Mouse (Mus musculus) forebrain, embryonic 10.5 days (tissue): ENCODE measurements around the gene Rbm17. TPM values are rescaled to one million over a fixed set of nuclear protein-coding genes. Genes with fewer than 3 reads are reported as not detected.
A peak's percentile ranks its signal among the peaks of the same experiment; 100 is the strongest.
"Not testable (repeated sequence)": the region's sequence is repeated elsewhere in the genome, so short reads cannot be mapped to it uniquely, and the experiment has no call there.

ENCODE experiments used
- DNase-seq: peaks from one replicate; pipeline ENCODE4 v3.0.0-alpha.2; 2017; ENCODE audit warnings: low spot score; ENCODE audit errors: extremely low spot score
- H3K27ac ChIP-seq: fragments of 300-500 bp; sonication (generic); 2 replicates; pipeline ENCODE4 v1.5.1; 2016; ENCODE audit warnings: mild to moderate bottlenecking
- H3K27me3 ChIP-seq: fragments of 300-500 bp; sonication (generic); 2 replicates; pipeline ENCODE4 v1.6.1; 2016; ENCODE audit warnings: mild to moderate bottlenecking; ENCODE audit not compliant: poor library complexity, severe bottlenecking
- H3K36me3 ChIP-seq: fragments of 300-500 bp; sonication (generic); replicated peaks from 2 replicates; pipeline ENCODE4 v1.6.1; 2016; ENCODE audit warnings: mild to moderate bottlenecking, moderate library complexity
- H3K4me1 ChIP-seq: fragments of 300-500 bp; sonication (generic); 2 replicates; pipeline ENCODE4 v1.6.1; 2016
- H3K4me3 ChIP-seq: fragments of 300-500 bp; sonication (generic); 2 replicates; pipeline ENCODE4 v1.5.1; 2016; ENCODE audit warnings: mild to moderate bottlenecking, moderate library complexity
- H3K9me3 ChIP-seq: fragments of 300-500 bp; sonication (generic); 2 replicates; pipeline ENCODE4 v1.6.1; 2016; ENCODE audit warnings: mild to moderate bottlenecking, moderate library complexity
- WGBS: fragments of 180-500 bp; shearing (Covaris S2); methylation state at CpG from one replicate; pipeline ENCODE4 v1.1.7; 2016; 5-methylcytosine and 5-hydroxymethylcytosine counted together
- polyA plus RNA-seq: library from polyadenylated mRNA; unstranded; fragments of >200 nt; fragmentation: Nextera tagmentation; extraction: Ambion mirVana; gene quantifications from 2 replicates; pipeline ENCODE4 v1.2.1, GENCODE M21; 2016

Gene Rbm17
- polyA plus RNA-seq, 1 experiment from 2014 or later, result 203 TPM

DNA sequence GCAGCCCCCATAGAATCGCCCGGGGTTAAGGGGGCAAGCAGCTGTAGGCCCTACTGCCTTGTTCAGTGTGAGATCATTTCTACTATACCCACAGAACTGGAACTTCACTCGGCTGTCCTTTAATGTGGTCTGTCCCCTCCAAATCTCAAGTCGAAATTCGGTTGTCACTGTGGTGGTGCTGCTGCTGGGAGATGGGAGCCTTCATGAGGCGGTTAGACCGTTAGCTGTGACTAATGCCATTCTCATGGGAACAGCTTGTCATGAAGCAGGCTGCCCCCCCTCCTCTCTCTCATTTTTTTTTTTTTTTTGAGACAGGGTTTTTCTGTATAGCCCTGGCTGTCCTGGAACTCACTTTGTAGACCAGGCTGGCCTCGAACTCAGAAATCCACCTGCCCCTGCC lies 19.2 kb upstream of the Rbm17 start:
- Histone ChIP-seq H3K4me1 (no peaks in the 10 kb centered on the region), H3K27me3 (no peaks in the 10 kb centered on the region), H3K9me3 (no peaks in the 10 kb centered on the region), H3K36me3 (no peaks in the 10 kb centered on the region), H3K27ac (no peak overlapping the region), H3K4me3 (no peak overlapping the region)
- 93% methylated on average over 8 of the region's 8 CpGs for WGBS
- no peak for DNase-seq

DNA sequence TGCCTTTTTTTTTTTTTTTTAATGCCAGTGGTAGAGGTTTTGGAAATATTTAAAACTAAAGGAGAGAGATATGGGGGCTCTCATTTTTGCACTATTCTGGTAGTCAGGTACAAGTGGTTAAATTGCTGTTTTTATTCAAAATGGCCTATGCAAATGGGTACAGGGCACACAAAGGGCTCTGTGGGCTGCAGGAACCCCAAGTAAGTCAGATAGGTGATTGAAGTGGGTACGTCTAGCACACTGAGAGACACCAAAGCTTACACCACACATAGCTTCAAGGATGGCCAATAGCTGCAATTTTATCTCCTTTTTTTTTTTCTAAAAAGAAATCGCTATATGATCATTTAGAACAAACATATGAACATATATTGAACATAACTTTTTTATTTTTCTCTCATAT lies 15.6 kb upstream of the Rbm17 start:
- DNase-seq, result no peak
- Histone ChIP-seq H3K36me3 (no peaks in the 10 kb centered on the region), H3K27me3 (no peaks in the 10 kb centered on the region), H3K27ac (no peak overlapping the region), H3K4me1 (no peaks in the 10 kb centered on the region), H3K4me3 (no peak overlapping the region), H3K9me3 (no peaks in the 10 kb centered on the region; the same call in 1 of the 2 replicates)
- 82% methylated on average over 2 of the region's 2 CpGs for WGBS

DNA sequence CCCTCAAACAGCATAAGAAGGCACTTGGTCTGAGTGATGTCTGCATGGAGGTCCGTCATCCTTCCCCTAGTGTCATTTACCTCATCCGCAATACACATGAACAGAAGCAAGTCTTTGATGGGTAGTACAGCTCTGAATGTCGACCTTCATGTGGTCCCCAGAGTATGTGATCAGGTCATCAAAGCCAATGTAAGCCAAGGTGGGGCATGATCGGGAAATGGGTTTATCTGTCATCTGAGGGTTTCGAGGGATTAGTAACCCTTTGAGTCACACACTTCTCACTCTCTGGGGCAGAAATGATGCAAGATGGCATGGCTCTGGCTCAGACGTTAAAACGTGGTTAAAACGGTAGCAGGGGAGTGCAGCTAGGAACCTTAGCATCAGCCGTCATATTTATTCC lies 12.9 kb upstream of the Rbm17 start:
- DNase-seq, result no peak
- no peaks in the 10 kb centered on the region for H3K4me1 ChIP-seq
- no peaks in the 10 kb centered on the region; the same call in 1 of the 2 replicates for H3K9me3 ChIP-seq
- no peak overlapping the region for H3K27ac ChIP-seq
- no peaks in the 10 kb centered on the region for H3K27me3 ChIP-seq
- WGBS, result 93% methylated on average over 9 of the region's 9 CpGs
- H3K4me3 ChIP-seq, result no peak overlapping the region
- H3K36me3 ChIP-seq, result no peaks in the 10 kb centered on the region

DNA sequence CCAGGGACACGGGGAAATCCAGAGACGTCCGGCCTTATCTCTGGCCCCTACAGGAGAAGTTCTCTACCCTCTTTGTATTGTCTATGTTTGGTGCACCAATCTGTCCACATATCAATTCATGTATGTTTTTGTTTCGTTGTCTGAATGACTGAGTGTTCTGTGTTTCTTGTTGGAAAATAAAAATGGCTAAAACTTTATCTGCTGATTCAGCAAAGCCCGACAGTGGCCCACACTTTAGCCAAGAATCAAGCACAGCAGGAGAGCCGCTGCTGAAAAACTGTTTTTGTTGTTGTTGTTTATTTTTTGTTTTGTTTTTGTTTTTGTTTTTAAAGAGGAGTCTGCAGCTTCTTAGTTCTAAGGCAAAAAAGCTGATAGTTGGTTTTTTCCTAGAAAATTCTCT lies 9.0 kb upstream of the Rbm17 start:
- not testable (repeated sequence) for H3K27me3 ChIP-seq, H3K27ac ChIP-seq, H3K36me3 ChIP-seq, H3K4me1 ChIP-seq, H3K9me3 ChIP-seq, DNase-seq, H3K4me3 ChIP-seq
- WGBS, result 90% methylated on average over 6 of the region's 6 CpGs

DNA sequence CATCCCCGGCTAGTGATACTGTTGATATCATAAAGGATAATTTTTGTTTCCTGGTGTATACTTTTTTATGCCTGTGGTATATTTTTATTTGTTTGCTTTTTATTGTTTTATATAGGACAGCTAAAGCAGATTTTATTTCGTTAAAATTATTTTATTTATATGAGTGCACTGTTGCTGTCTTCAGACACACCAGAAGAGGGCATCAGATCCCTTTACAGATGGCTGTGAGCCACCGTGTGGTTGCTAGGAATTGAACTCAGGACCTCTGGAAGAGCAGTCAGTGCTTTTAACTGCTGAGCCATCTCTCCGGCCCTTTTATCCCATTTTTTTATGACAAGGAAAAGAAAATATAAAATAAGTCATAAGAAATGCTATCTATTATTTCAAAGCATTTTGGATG lies 2.8 kb upstream of the Rbm17 start:
- 85% methylated on average over 4 of the region's 4 CpGs for WGBS
- not testable (repeated sequence) for H3K4me3 ChIP-seq, H3K9me3 ChIP-seq, DNase-seq, H3K27ac ChIP-seq, H3K4me1 ChIP-seq, H3K36me3 ChIP-seq, H3K27me3 ChIP-seq

DNA sequence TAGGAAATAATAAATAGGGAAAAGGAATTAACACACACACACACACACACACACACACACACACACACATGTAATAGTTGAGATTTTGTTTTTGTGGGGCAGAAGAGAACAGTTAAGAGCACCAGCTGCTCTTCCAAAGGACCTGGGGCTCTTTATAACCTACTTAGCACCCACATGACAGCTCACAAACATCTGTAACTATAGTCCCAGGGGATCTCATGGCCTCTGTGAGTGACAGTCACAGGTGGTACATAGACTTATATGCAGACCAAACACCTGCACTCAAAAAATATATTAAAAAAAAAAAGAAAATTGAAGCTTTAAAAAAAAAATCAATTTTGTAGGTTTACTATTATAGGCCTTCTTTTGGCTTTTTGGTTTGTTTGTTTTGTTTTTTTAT lies 958 bp upstream of the Rbm17 start:
- Histone ChIP-seq H3K36me3 (peaks cover 15% of the 10 kb centered on the region), H3K4me1 (peaks cover 12% of the 10 kb centered on the region), H3K27me3 (no peaks in the 10 kb centered on the region), H3K4me3 (no peak overlapping the region), H3K27ac (no peak overlapping the region), H3K9me3 (no peaks in the 10 kb centered on the region)
- DNase-seq, result no peak

DNA sequence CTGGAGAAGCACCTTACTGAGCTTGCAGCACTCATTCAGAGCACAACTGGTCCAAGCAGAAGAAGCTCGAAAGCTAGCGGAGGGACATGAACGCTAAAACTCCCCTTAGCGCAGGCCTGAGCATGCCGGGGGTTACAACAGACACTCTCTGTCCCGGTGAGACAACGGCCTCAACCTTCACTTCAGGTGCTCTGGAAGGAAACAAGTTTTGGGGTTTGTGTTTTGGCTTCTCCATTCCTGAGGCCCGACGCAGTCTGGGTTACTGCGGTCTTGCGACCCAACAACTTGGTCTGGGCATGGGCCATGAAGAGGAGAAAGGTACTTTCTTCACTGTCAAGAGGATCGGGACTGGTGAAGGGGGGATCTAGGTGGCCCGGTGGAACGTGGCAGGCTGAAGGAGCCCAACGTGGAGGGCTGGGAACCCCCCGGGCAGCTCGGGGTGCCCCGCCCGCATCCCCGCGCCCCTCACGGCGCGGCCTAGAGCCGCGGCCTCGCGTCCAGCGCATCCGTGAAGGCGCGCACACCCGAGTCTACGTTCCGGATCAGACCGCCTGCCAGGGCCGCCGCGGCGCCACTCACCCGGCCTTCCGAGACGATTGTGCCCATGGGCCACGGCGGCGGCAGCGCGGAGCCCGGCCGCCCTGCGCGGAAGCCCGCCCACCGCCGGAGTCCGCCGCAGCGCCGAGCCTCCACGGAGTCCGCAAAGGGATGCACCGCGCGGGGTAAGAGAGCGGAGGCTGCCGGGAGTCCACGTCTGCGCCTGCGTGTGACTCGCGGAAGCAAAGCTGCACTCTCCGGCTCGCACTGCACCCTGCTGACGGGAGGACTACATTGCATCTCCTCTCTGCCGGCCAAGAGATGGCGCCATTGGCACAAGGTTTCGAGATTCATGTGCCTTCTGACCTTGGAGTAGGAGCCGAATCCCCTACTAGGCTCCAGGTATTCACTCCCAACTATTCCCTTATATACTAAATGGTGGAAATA lies 1.2 kb downstream of the Rbm17 start:
- under 1% methylated on average over 77 of the region's 78 CpGs for WGBS
- DNase-seq, result peak; percentile 92
- no peaks in the 10 kb centered on the region for H3K9me3 ChIP-seq
- H3K4me3 ChIP-seq, result peak overlapping the region; percentile 94
- no peaks in the 10 kb centered on the region for H3K27me3 ChIP-seq
- H3K4me1 ChIP-seq, result peaks cover 12% of the 10 kb centered on the region
- H3K36me3 ChIP-seq, result peaks cover 36% of the 10 kb centered on the region
- peak overlapping the region; percentile 97 for H3K27ac ChIP-seq

DNA sequence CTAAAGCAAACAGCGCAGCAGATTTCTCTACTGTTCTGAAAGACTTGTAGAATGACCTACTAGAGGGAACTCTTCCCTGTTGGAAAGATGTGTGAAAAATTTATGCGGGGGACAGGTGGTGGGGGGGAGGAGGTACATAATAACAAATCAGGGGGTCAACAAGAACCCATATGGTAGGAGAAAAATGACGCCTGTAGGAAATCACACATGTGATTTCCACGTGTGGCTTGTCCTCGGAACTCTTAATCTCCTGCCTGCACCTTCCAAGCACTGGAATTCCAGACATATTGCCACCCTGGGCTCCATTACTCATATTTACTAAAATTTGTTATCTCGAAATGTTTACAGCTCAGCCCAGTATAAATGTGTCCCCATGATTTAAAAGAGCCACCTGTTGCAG lies 2.2 kb downstream of the Rbm17 start:
- Histone ChIP-seq H3K9me3 (no peaks in the 10 kb centered on the region), H3K36me3 (peaks cover 46% of the 10 kb centered on the region), H3K4me3 (peak overlapping the region; percentile 94), H3K4me1 (peaks cover 12% of the 10 kb centered on the region), H3K27ac (no peak overlapping the region), H3K27me3 (no peaks in the 10 kb centered on the region)
- DNase-seq, result no peak
- WGBS, result 89% methylated on average over 6 of the region's 6 CpGs

DNA sequence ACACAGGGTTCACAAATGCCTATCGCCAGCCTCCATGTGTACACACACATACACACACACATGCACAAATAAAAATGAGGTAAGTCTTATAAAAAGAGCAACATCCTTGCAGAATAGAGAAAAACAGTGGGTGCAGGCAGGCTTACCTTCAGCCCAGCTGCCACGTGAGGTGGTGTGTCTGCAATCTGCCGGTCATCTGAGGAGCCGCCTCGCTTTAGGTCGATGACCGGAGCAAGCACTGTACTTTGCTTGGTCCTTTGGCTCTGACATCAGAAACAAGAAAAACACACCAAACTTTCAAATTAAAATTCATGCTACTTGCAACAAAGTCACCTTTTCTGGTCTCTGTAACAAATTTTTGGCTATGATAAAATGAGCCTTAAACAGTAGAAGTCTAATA lies 6.0 kb downstream of the Rbm17 start:
- Histone ChIP-seq H3K27me3 (no peaks in the 10 kb centered on the region), H3K27ac (no peak overlapping the region), H3K36me3 (peaks cover 81% of the 10 kb centered on the region), H3K4me3 (no peak overlapping the region), H3K9me3 (no peaks in the 10 kb centered on the region), H3K4me1 (peaks cover 12% of the 10 kb centered on the region)
- no peak for DNase-seq
- WGBS, result 98% methylated on average over 7 of the region's 7 CpGs

DNA sequence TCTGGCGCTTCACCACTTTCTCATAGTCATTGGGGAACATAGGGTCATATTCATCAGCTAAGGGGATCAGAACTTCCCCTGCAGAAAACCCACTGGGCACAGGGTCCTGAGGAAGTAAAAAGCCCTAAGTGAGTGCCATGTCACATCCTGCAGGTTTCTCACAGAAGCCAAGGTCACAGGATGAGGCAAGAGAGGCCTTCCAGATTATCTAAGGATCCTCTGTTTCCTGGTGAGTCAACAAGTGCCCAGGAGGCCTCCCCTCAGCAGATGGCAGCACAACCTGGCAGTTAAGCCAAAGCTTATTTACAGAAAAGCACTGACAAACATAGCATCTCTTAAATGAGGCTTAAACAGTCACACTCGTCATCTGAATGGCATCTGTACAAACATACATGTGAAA lies 7.3 kb downstream of the Rbm17 start:
- Histone ChIP-seq H3K36me3 (peaks cover 94% of the 10 kb centered on the region), H3K27me3 (no peaks in the 10 kb centered on the region), H3K9me3 (no peaks in the 10 kb centered on the region), H3K27ac (no peak overlapping the region), H3K4me1 (peaks cover 5% of the 10 kb centered on the region), H3K4me3 (no peak overlapping the region)
- WGBS, result 94% methylated on average over 2 of the region's 2 CpGs
- no peak for DNase-seq

DNA sequence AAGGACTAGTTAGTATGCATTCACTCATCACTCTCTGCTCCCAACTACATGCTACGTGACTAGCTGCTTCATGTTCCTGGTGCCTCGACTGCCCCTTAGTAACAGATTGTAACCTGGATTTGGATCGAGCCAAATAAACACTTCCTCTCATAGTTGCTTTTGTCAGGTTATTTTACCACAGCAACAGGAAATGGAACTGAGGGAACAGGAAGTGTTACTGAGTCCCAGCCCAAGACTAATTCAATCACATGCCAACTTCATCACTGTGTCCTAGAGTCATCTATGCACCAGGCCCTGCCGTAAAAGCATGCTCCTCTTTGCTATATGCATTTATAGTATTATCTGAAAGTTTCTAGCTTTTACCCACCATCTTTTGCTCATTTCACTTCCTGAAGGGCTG lies 16.0 kb downstream of the Rbm17 start:
- peaks cover 100% of the 10 kb centered on the region for H3K36me3 ChIP-seq
- no peak overlapping the region for H3K27ac ChIP-seq
- H3K4me1 ChIP-seq, result no peaks in the 10 kb centered on the region
- 90% methylated on average over 4 of the region's 4 CpGs for WGBS
- H3K9me3 ChIP-seq, result no peaks in the 10 kb centered on the region
- H3K4me3 ChIP-seq, result no peak overlapping the region
- no peak for DNase-seq
- H3K27me3 ChIP-seq, result no peaks in the 10 kb centered on the region

DNA sequence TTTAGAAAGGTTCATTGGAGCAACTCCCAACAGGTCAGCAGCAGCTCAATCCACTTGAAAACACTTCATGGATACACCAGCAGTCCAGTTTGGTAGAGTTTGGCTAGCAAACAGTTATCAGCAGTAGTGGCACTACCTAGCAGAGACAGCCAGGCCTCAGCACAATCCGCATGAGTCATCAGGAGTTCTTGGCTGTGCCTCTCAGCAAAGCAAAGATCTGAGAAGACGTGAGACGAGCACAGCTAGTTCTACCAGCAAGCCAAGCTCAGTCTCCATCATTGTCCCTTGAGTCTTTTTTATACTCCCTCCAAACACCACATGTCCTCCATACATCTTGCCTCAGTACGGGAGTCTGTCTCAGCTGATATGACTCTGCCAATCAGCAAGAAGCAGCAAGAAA lies 24.6 kb downstream of the Rbm17 start:
- WGBS, result 96% methylated on average over 4 of the region's 4 CpGs
- Histone ChIP-seq H3K27ac (no peak overlapping the region), H3K9me3 (peaks cover 18% of the 10 kb centered on the region; the same call in 1 of the 2 replicates)

DNA sequence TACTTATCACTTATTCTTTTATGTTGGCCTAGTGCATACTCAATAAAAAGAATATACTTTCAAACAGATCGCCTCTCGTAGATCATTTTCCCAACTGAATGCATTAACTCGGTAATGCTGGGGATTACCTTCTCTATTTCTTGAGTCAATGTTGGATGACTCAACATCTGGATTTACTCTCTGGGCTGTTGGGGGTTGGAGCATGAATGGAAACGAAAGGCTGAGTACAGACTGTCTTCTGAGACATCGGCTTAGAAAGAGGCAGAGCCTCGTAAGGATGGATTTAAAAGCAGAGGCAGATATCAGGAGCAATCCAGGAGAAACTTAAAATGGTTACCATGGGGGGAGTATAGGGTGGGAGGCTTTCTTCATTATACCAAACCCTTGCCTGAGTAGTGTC lies 25.8 kb downstream of the Rbm17 start:
- H3K4me1 ChIP-seq, result no peaks in the 10 kb centered on the region
- DNase-seq, result no peak
- no peaks in the 10 kb centered on the region for H3K27me3 ChIP-seq
- H3K9me3 ChIP-seq, result peaks cover 18% of the 10 kb centered on the region; the same call in 1 of the 2 replicates
- H3K4me3 ChIP-seq, result no peak overlapping the region
- H3K36me3 ChIP-seq, result peaks cover 23% of the 10 kb centered on the region
- 94% methylated on average over 6 of the region's 6 CpGs for WGBS
- H3K27ac ChIP-seq, result no peak overlapping the region

More for the DNA sequence above, 24.6 kb downstream of the Rbm17 start:
- DNase-seq, result no peak
- peaks cover 35% of the 10 kb centered on the region for H3K36me3 ChIP-seq
- H3K4me3 ChIP-seq, result no peak overlapping the region
- H3K4me1 ChIP-seq, result no peaks in the 10 kb centered on the region
- no peaks in the 10 kb centered on the region for H3K27me3 ChIP-seq
